In the genomic region with DNA sequence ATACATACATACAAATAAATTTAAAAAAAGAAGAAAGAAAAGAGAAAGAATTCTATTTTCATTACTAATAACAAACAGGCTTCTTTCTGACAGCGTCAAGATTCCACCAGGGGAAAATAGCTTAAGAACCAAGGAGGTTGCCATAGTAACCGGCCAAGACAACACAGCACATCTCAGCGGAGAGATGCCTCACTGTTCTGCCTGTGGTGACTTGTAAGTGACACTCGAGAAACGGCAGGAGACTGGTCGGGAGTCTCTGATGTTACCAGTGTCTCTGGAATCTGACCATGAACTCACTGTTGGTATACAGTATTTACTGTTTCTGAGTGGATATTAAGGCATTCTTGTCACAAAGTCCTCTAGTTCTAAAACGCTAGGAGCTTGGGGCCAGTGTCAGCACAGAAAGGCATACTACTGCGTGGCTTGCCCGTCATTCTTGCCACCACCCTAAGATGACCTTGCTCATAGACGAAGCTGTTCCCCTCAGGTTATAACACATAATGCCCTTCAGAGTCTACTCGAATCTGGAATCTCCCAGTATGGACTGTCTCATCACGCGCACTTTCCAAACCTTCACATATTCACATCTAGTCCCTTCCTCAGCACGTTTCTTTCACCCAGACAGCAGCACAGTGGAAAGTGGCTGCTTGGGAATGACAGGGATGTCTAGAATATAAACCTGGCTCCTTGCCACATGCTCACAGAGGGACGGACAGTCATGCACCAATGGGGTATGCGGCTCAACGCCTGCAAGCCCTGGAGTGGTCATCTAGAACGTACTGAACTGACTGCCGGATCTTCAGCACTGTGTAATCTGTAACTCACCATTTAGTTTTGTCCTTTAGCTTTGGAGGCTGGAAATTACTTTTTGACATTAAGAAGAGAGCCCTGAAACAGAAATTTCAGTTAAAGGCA, we compare ENCODE assay signal across 1 mouse cellular context.
TF ChIP-seq lines count a peak whose summit lies in the region.

No protein-coding gene starts in this region.

TF ChIP-seq in CH12.LX, 34 proteins besides CTCF, POLR2A, EP300 and RAD21 (continued from another document):
- no peak for TF ChIP-seq ZMIZ1 (IDR thresholded peaks at IDR 0.05; ENCODE audit: low read depth, low read length)
- no peak for TF ChIP-seq CHD1 (IDR thresholded peaks at IDR 0.05; ENCODE audit: low read depth, low read length)
TF ChIP-seq in CH12.LX: peak in this region for 0.
